Mouse (Mus musculus): ENCODE results near the gene Sgcb. TPM values are rescaled to one million over a fixed set of nuclear protein-coding genes. Genes with fewer than 3 reads are reported as not detected.

The Sgcb gene
- 4.1 and 8.2 TPM in 2 replicates for total RNA-seq (2014; fragmentation: Nextera tagmentation)
- 3.3 and 3.9 TPM in 2 replicates for total RNA-seq (2017)

DNA sequence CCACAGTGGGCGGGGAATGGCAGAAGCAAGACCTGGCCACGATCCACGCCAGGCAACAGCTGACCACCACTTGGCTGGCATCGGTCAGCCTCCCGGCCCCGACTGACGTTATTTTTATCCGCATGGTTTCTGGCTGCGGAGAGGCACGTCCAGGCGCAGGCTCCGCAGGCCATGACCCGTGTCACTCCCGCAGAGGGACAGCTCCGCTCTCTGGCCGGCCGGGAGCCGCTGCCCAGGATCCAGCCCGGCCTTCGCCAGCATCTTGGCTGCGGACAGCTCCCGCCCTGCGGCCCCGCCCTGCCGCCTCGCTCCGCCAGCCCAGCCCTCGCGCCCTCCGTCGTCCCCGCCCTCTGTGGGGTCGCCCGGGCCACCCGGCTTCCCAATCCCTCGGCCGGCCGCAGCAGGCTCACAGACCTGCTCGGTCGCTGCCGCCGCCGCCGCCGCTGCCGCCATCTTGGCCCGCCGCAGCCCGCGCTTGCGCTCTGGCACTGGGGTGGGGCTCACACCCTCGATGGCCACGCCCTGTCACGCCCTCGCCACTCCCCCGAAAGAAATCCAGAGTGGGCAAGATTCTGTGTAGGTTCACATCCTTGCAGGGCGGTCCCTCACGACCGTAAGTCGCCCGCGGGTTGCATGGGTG lies at the start of gene Sgcb:
Gene Sgcb (minus strand): TSS at position 530 of the 640 bp plus-strand sequence.
- peak; percentile 81 for ATAC-seq (replicated peaks; ENCODE audit: poor library complexity, severe bottlenecking)

DNA sequence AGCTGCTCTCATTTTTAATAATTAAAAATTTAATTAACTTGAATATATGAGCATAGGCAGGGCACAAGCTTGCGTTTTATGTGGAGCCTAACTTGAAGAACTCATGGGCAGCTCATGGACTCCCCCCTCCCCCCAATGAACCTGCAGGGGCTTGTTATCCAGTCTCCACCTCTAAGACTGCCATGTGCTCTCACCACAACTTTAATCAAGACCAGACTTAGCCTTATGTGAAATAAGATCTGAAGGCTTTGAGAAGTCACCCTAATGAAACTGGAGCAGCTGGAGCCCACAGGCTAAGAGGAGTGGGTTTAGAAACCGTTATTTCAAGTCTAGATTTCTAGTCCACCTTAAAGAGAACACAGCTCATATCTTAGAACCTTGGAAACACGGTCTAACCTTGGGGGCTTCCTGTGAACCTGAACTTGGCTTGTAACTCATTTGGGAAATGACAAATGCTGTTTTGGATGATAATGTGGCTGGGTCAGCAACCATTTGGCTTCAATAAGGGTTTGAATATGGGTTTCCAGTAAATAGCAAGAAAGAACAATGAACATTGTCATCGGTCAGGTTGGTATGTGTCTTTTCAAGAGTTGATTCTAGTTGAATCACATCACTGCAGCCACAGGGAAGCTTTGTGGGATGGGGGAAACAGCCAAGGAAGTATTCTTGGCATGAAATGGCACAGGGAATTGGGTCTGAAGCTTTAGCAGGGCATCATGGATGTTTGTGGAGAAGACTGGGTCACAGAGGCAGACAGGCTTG lies 46.8 kb upstream of the Sgcb start:
- no peak for ATAC-seq (replicated peaks; ENCODE audit: poor library complexity, severe bottlenecking)

DNA sequence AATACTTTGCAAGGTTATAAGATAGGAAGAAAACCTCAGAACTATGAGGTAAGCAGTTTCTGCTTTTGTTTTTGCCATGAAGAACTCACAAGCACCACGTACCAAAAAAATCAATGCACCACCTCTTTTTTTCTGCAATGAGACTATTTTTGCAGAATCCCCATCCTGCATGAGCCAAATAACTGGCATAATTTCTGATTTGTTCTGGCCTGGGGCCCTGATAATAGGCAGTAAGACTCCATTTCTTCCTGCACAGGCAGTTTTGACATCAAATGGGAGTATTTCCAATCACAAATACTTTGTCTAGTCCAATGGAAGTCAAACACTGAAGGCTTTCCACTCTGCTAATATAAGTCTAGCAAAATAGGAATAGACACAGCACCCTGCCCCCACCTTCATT lies 46.2 kb upstream of the Sgcb start:
- ATAC-seq (replicated peaks; ENCODE audit: poor library complexity, severe bottlenecking), result no peak

DNA sequence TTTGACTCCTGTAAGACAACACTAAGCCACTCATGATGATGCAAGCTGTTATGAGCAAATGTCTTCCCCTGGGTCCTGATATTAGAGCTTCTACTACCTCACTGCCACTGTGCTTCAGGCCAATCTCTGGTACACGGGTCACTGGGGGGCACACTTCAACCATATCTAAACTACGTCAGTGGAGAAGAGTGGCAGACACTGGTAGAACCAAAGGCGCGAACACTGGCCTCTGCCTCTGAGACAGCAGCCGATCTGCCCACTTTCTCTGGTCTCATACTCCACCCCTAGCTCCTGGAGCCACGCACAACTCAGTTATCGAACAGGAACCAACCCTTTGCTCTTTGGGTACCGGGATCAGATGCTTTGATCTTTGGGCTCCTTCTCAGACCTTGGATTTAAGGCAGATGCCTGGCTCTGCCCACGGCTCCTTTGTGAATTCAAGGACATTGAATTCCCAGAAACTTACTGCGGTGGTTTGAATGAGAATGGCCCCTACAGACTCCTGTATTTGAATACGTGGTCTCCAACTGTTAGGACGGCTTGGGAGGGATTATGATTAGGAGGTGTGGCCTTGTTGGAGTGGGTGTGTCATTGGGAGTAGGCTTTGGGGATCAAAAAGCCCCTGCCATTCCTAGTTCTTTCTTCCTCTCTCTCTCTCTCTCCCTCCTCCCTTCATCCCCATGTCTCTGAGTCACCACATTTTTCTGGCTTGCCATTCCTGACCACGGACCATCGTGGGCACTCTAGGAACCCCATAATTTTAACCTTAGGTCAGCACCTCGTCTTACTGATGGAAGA lies 44.3 kb upstream of the Sgcb start:
- ATAC-seq (replicated peaks; ENCODE audit: poor library complexity, severe bottlenecking), result no peak

DNA sequence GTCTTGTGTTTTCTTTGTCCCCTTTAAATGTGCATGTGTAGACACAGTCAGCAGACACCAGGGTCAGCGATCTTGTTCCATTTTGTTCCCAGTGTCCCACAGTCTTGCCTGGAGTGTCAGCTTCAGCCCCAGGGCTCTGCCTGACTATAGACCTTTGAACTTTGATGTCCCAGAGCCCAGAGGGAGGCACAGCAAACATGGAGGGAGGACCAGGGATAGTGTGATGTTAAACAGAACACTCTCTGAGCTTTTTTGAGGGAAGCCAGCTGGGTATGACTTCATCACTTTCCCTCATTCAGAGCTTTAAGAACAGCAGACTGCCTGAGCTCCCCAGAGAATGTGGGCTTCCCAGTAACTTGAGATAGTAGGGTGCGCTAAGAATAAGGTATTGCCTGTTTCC lies 42.6 kb upstream of the Sgcb start:
- no peak for ATAC-seq (replicated peaks; ENCODE audit: poor library complexity, severe bottlenecking)

DNA sequence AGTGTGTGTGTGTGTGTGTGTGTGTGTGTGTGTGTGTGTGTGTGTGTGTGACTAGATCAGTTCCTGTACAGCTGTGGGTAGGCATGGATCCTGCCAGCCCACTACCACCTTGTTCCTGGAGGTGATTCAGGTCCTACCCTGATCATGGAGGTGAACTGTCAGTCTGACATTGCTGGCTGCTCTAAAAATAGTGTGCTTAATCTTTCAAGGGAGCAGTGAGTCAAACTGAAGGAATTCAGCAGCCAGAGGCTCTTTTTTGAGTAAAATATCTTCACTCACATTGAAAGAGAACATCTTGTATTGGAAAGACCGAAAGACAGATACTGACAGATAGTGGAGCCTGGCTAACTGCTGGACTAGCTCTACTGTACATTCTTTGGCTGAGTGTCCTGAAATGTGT lies 41.0 kb upstream of the Sgcb start:
- no peak for ATAC-seq (replicated peaks; ENCODE audit: poor library complexity, severe bottlenecking)

DNA sequence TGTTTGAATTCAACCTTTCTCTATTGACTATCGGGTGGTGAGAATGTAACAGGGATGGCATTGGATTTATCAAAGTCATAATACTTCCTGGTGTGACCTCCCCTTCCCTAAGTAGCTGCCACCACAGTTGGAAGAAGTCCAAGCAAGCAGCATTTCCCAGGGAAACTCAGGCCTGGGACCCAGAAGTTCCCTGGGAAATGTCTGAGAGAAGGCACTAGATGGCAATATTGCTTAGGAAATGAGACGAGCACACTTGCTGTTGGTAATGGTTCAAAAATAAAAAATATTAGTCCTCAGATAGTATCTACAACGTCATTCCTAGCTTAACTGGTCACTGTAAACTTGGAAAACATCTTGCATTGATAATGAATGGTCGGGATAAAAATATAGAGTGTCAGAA lies 38.6 kb upstream of the Sgcb start:
- no peak for ATAC-seq (replicated peaks; ENCODE audit: poor library complexity, severe bottlenecking)

DNA sequence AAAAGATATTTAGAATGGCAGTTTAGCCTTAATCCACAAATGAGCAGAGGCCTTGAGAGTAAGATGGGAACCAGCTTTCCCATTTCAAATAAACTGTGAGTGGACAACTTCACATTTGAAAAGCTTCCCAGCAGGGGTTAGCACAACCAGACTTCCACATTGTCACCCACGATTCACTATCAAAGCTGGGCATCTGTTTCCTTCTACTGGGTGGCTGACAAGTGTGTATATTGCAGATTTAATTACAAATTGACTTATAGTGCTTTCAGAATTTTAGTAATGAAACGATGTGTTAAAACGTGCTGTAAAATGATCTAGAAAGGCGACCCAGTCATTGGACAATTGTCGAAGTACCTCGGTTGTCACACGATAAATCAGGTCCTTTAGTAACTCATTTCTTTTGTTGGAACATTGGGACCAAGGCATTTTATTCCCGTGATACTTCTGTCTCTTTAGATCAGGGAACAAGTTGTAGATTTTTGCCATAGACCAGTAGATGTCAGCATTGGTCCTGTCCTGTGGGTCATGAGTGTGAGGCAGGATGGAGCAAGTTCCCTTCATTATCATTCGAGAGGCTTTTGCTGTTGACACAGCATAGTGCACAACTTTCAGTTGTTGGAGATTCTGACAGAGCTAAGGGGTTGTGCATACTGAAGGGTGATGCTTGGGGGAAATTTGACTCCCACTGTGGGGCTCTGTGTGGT lies 36.3 kb upstream of the Sgcb start:
- ATAC-seq (replicated peaks; ENCODE audit: poor library complexity, severe bottlenecking), result no peak

DNA sequence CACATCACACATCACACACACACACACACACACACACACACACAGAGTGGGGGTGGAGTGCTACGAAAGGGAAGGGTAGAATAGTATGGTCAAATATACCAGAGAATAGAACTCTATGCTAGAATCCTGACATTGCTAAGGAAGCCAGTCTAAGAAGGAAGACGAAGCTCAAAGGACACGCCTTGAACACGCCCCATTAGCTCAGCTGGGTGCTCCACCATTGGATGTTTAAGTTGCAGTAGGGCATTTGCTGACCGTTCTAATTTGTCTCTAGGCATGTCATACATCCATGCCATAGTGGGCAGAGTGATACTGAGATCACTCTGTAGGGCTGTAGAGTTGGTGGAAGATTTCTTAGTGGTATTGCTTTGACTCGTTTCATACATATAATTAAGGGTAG lies 35.6 kb upstream of the Sgcb start:
- no peak for ATAC-seq (replicated peaks; ENCODE audit: poor library complexity, severe bottlenecking)

DNA sequence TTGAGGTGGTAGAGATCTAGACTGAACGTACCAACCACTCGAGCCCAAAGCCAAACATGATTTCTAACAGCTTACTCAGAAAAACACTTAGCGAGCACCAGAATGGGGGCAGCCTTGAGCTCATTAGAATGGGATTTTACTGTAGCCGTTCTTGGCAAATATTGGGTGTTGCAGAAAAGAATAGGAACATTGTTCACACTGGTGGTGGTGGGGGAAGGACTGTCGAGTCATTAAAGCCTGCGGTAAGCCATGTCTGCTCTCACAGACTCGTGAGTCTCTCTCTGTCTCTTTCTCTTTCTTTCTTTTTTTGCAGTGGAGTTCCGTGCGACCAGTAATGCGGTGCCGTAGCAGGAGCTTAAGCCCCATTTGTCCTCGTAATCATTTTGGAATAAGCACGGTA lies 29.0 kb upstream of the Sgcb start:
- no peak for ATAC-seq (replicated peaks; ENCODE audit: poor library complexity, severe bottlenecking)

DNA sequence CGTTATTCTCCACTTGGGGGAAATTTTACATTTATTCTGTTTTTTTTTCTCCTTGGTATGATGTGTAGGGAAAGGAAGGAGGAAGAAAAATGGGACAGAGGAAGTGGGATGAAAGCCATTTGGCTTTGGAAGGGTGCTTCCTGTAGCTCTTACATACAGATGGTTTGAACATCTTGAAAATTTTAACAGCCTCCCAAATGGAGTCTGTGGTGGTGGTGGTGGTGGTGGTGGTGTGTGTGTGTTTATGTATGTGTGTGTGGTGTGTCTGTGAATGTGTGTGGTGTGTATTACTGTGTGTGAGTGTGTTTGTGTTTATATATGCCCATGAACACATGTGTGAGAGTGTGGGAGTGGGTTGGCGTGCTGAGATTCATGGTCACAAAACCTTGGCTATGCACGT lies 28.0 kb upstream of the Sgcb start:
- no peak for ATAC-seq (replicated peaks; ENCODE audit: poor library complexity, severe bottlenecking)

DNA sequence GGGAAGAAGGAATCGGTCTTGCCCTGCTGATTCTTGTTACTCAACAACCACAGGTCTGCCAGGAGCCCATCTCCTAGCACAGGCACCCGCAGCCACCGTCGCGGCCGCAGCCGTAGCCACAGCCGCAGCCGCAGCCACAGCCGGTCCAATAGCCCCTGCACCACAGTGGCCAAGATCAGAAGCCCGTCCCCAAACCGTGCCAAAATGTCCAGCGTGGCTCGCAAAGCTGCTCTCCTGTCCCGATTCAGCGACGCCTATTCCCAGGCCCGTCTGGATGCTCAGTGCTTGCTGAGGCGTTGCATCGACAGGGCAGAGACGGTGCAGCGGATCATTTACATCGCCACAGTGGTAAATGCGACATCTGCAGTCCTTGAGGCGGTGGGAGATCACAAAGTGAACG lies 21.8 kb upstream of the Sgcb start:
- ATAC-seq (replicated peaks; ENCODE audit: poor library complexity, severe bottlenecking), result no peak

DNA sequence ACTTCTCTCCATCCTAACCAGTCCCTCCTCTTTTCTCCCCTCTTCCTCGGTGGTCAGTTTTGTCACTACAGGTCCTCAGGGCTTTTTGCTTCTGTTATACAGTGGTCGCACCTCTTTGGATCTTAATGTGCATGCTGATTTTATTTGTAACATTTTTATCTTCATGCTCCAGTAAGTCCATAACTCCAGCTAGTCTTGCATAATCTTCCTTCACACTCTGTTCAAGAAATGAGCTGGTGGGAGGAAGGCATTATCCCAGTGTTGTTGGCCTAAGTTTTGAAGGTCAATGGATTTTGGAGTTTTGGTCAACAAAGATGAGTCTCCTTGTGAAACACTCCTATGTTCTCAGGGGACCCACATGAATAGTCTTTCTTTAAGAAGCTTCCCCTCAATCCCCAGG lies 20.3 kb upstream of the Sgcb start:
- no peak for ATAC-seq (replicated peaks; ENCODE audit: poor library complexity, severe bottlenecking)

DNA sequence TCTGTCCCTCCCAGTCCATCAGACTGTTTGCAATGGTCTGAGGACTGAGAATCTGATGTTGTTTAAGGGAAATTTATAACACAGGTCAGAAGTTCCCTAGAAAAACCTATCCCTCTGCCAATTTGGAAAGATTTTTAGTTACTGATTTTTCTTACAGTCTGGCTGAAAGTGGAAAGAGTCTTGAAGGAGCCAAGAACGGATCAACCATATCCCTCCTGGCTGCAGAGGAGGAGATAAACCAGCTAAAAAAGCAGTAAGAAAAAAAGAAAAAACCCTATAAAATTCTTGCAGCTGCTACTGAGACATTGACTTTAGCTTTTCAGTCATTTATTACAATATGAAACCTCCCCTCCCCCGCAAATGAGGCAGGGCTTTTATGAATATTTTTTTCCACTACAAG lies 19.1 kb upstream of the Sgcb start:
- no peak for ATAC-seq (replicated peaks; ENCODE audit: poor library complexity, severe bottlenecking)

DNA sequence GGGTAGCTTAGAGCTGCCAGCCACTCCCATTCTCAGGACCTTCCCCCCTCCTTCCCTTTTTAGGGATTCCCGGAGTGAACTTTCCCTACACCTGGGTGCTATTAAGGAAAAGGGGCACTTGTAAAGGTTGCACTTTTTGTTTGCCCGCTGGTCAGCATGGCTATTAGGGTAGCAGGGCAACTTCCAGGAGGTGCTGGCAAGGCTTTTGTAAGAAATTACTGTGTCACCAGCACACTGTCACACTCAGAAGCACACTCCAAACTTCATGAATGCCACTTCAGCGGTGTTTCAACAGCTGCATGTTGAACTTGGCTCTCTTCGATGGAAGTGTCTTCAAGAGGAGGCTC lies 4.2 kb upstream of the Sgcb start:
- ATAC-seq (replicated peaks; ENCODE audit: poor library complexity, severe bottlenecking), result no peak

DNA sequence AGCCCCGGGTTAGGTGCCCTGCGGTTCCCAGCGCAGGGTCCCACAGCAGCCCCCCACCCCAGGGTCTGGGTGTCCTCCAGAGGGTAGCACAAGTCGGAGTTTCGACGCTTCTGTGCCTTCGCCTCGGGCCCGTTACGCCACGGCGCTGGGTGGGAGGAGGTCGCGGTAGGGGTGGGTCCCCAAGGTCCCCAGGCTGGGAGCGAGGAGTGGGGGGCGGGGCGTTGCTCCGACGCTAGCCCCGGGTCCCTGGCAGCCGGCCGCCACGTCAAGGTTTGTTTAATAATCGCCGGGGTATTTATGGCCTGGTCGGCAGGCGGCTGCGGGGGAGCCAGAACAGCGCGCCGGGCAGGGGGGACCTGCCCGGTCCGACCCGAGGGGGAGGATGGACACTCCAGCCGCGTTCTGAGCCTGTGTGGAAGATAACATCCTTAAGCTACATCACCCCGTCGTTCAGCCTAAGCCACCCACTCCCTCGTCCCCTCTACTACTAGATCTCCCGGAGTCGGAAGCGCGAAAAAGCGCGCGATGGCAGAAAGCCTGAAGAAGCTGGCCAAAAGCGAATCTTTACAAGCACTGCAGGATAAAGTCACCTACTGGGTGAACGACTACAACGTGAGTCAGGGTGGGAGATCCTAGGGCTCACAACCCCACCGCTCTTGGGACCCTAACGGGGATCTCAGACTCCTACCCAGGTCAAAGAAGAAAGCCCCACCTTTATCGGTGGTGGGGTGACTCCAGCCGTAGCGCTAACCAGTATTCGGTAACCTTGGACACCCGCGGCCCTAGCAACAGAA lies 3.7 kb upstream of the Sgcb start, which contains the start of gene Spata18:
Gene Spata18 (plus strand): TSS at position 319 of the 794 bp plus-strand sequence.
- peak; percentile 38 for ATAC-seq (replicated peaks; ENCODE audit: poor library complexity, severe bottlenecking)

DNA sequence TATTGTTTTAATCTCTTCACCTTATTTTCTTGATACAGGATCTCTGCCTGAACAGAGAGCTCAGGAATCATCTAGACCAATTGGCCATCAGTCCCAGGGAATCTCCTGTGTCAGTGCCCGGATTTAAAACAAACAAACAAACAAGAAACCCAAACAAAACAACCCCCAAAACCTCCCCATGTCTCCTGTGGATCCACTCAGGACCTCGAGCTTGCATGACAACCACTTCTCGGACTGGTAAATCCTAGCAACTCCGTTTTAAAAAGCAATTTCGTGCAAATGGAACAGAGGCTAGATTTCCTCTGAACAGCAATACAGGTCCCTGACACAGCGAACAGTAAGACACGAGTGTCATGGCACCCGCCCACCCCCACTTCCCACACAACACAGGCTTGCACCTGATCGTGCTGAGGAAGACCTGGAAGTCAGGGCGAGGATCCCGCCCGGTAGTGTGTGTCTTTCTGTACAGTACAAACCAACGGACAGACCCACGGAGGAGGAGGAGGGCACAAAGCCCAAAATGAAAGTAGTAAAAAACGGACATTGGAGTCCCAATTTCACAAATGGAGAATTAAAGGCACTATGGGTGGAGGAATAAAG lies 2.9 kb upstream of the Sgcb start:
- no peak for ATAC-seq (replicated peaks; ENCODE audit: poor library complexity, severe bottlenecking)

DNA sequence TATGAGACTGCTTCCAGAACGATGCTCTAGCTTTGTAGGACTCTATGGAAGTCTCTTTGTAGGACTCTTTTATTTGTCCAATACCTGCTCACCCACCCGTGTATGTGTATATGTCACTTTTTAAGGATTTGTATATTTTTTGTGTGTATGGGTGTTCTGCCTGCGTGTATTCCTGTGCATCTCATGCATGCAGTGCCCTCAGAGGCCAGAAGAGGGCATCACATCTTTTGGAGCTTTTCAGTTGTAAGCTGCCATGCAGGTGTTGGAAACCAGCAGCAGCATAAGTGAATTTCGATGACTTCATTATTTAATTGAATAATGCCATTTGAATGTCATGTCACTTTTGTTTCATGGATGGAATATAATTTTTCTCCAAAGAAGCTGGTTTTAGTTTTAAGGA lies 5.5 kb downstream of the Sgcb start:
- ATAC-seq (replicated peaks; ENCODE audit: poor library complexity, severe bottlenecking), result peak; percentile 67

DNA sequence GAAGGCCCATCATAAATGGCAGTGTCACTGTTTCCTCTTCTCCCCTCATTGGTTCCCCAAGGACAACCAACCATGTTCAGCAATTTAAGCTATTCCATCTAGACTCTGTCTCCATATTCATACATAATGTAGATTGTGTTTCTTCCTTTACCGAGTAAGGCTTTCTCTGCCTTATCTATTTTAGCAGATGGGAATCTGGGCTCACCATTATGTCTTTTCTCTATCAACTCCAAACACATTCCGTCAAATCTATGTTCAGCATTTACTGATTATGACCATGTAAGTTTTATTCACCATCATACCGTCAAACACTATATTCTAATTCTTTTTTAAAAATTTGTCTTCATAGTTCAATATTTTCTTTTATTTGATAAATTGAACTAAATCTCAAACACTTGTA lies 6.5 kb downstream of the Sgcb start:
- ATAC-seq (replicated peaks; ENCODE audit: poor library complexity, severe bottlenecking), result no peak

All from granulocyte monocyte progenitor cell, adult 5-6 weeks (primary cell).